Mouse (Mus musculus): ENCODE measurements at regions not wholly inside any gene's neighbourhood (a gene's known extent, or its start where the extent isn't known, plus 50 kb on each side); places are given as distances from the start of the nearest gene placed in this dataset.

DNA sequence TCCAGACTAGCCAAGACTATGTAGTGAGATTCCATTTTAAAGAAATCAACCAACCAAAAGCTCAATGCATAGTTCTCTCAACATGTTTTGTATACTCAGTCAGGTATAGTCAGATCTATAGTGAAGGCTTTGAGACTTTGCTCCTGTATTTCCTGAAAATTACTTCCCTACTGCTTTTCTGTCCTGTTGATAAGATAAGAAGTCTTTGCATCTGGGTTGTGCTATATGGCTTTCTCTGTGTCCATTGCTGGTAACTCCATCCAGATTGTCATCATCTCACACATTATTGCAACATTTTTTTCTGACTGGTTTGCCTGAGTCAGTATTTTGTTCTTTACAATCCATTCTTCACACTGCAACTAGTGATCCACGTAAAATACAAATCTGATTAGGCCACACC is 74.0 kb downstream of the Agtr2 start:
- in situ Hi-C loops (cut with MboI, MseI), result no loop called here

DNA sequence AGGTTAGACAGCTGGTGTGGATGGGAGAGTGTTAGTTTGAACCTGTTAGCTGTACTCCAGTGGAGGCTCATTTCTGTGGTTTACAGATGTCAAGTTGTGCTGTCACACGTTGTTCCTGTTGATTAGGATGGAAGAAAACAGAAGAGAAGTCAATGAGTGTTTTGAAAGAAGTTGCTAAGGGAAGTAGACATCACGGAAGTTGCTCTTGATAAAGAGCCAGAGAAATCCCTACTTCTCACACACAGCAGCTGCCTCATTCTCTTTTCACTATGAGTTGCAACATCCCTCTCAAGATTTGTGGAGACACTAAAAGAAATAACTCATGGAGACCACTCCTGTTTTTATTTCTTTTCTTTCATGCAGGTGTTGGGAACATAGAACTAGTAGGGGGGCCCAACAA is 82.3 kb downstream of the Agtr2 start:
- in situ Hi-C loops (cut with MboI, MseI), result no loop called here

DNA sequence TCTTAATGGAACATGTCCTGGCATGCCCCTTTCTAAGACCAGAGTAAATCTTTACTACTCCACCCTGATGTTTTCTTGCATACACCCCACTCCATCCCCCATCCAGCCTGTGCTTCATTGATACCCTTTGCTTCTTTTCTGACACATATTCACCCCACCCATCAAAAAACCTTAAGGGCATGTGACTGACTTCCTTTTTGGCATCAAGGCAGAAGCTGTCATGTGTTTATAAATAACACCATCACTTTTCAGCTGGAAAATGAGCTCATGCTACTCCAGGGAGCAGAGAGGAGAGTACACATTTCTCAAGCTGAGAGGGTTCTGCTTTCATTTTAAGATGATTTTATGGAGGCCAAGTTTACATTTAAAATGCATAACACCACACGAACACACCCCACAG is 83.2 kb downstream of the Agtr2 start:
- in situ Hi-C loops (cut with MboI, MseI), result no loop called here

DNA sequence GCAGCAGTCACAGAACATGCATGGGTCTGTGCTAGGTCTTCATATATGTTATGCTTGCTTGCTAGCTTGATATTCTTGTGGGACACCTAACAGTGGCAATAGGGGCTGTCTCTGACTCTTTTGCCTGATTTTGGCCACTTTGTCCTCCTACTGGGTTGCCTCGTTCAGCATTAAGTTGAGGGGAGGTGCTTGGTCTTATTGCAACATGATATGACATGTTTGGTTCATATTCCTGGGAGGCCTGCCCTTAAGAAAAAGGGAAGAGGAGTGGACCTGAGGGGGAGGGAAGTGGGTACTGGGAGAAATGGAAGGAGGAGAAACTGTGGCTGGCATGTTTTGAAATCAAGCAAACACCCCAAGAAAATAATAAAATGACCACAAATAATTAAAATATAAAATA is 83.6 kb downstream of the Agtr2 start:
- in situ Hi-C loops (cut with MboI, MseI), result no loop called here

DNA sequence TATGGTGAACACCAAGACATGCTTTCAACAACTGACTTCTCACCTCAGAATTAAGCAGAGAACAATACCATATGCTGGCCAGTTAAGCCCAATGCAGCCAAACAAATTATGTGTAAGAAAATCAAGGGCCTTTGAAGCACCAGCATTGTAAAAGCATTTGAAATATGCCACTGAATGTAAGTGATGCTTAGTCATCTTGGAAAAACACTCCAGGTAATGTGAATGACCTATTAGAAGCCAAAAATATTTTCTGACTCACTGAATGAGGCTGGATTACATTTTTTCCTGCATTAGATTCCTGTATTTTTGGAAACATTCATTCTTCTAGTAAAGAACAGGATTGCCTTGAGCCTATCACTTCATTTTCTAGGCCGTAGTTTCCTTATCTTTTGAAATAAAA is 95.6 kb downstream of the Agtr2 start:
- in situ Hi-C loops (cut with MboI, MseI), result no loop called here

DNA sequence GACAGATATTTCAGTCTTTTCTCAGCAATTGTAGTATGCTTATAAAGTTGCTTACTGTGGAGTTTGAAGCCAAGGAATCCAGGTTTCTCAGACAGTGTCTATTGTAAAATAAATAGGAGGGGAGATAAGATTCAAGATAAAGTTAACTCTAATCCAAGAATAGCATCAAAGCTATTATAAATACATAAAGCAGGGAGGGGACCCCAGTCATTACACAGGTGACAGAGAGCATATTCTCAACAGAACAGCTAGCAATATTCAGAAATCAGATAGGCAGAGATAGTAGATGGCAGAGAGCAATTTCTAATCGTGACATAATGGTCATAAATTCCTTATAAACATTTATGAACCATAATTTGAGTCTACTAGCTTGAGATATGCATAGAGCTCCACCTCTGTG is 101.7 kb downstream of the Agtr2 start:
- in situ Hi-C loops (cut with MboI, MseI), result loop anchor here (5.0 kb wide), 1 partner anchor 231 kb away; no protein-coding TSS in a partner anchor

DNA sequence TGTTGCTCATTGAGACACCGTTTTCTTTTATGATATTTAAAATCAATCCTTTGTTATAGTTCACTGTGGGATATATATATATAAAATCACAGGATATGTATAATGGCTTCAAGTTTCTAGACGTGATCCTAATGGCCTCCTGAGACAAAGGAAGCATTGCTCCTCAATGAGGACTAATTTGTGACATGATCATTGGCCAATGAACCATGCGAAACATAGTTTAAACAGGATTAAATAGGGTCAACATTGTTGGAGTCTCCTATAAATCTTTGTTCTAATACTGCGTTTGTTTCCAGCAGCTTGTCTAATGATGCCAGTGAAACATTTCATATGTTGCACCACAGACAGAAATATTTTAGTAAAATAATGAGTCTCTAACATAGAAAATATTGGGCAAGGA is 105.5 kb downstream of the Agtr2 start:
- in situ Hi-C loops (cut with MboI, MseI), result loop anchor here (5.0 kb wide), 1 partner anchor 227 kb away; no protein-coding TSS in a partner anchor

All from T-helper 17 cell (primary cell).